Mouse (Mus musculus): Measurements from ENCODE around the gene Otulinl. TPM values are rescaled to one million over a fixed set of nuclear protein-coding genes. Genes with fewer than 3 reads are reported as not detected.
"Not testable (repeated sequence)": the region's sequence is repeated elsewhere in the genome, so short reads cannot be mapped to it uniquely, and the experiment has no call there.

The Otulinl gene
- polyA plus RNA-seq (2015; fragmentation: Nextera tagmentation; extraction: Ambion mirVana) = 17.1 and 18.1 TPM in 2 replicates

DNA sequence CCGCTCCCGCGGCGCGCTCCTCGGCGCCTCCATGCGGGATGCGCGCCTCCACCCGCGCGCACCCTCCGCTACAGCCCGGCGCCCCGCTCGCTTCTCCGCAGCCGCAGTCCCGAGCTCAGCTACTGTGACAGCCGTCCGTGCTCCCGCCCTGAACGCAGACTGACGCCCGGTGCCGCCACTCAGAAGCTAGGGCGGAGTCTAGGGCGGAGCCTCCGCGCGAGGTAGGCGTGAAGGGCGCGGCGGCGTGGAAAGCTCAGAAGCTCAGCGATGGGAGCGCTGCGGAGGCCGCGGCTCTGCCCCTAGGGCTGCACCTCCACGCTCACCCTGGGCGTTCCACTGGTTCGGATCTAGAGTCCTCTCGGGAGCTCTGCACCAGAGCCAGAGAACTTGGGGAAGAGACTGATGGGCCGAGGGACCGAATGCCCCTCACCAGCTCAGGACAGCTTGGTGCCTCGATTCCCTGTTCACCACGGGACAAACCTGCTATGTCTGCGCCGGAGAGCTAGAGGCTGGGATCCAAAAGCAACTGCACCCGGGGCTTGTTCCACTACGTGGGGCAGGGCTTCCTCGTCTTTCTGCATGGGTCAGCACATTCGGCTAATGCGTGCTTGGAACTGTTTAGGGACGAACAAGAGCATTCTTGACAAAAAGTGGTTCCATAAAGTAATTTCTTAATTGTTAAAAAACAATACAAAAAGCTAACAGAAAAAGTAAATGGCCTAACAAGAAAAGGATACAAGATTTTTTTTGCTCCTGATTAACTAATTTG, at the start of gene Otulinl:
Gene Otulinl (minus strand): TSS at position 161 of the 769 bp plus-strand sequence.
- ATAC-seq (ENCODE audit: insufficient read depth, low FRiP score, low read depth) = peak; percentile 99
- WGBS = 2% methylated on average over 59 of the region's 59 CpGs
- H3K4me2 ChIP-seq = peak within 1 kb of the TSS; percentile 96
- H3K36me3 ChIP-seq = no peaks in the 10 kb centered on the region
- no peaks in the 10 kb centered on the region for H3K9me3 ChIP-seq
- 0 out of 2 replicates have a peak, but pooled peaks cover 7% of the 10 kb centered on the region for H3K4me1 ChIP-seq
- H3K27ac ChIP-seq = peak within 1 kb of the TSS; percentile 69; the same call in 1 of the 2 replicates
- peak within 1 kb of the TSS; percentile 73 for H3K4me3 ChIP-seq (replicated peaks)
- 0 out of 2 replicates have a peak, but pooled peaks cover 2% of the 10 kb centered on the region for H3K27me3 ChIP-seq (replicated peaks)
- H3K9ac ChIP-seq = peak within 1 kb of the TSS; percentile 44

DNA sequence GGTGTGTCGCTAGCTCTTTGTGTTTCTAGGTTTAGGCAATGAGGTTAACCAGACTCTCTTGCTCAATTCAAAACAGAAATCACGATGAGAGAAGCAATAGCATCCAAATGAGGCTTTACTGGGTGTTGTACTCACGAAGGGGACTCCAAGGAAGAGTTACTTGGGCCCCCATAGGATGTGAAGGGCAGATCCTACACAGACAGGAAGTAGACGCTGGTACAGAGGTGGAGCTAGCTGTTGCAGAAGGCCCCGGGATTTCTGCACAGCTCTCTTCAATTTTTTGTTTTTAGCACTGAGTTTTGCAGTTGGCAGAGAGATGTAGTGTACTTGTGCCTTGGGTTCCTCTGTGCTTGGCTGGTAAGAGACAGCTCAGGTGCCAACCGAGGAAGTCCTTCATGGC, 44.8 kb upstream of the Otulinl start:
- Histone ChIP-seq H3K9ac (no peak overlapping the region), H3K4me1 (no peaks in the 10 kb centered on the region), H3K4me2 (no peak overlapping the region), H3K27ac (no peak overlapping the region), H3K9me3 (no peaks in the 10 kb centered on the region), H3K4me3 (replicated peaks) (no peak overlapping the region), H3K36me3 (no peaks in the 10 kb centered on the region), H3K27me3 (replicated peaks) (no peaks in the 10 kb centered on the region)
- ATAC-seq (ENCODE audit: insufficient read depth, low FRiP score, low read depth) = no peak
- 74% methylated on average over 6 of the region's 6 CpGs for WGBS

DNA sequence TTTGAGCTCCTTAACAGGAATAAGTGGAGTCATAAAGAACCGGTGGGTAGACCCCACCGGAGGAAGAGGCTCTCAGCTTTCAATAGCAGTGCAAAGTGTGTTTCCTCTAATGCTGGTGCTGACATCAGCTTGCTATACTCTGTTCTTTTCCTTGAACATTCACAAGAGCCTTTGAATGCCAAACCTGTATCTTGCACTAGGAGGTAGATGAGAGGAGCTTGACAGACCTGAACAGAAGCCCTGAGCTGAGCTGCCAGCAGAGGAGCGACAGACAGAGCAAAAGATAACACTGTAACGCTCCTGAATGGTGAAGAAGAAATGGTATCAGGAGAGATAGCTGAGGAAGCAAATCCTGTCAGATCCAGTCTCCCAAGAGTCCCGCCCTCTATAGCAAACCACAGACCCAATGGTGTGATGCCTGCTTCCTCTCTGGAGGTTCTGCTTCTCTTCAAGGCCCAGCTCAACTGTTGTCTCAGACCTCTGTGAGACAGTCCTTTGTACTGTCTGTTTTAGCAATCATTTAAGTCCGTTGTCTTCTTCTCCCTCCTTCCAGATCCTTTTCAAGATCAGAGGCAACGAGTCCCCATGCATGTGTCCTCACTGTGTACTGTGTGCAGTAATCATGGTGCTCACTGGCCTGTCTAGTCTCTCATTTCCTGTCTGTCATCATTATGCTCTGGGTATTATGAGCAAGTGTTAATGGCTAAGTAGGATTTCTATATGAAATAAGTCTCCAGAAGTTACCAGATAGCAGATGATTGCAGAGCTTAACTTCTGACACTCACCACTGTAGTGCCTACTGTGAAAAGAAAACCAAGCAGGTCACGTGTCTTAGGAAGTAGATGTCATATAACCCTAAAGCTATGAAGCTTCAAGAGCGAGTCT, 43.7 kb upstream of the Otulinl start:
- H3K9ac ChIP-seq = no peak overlapping the region
- no peaks in the 10 kb centered on the region for H3K4me1 ChIP-seq
- no peak overlapping the region for H3K4me2 ChIP-seq
- WGBS = 61% methylated on average over 9 of the region's 9 CpGs
- no peaks in the 10 kb centered on the region for H3K36me3 ChIP-seq
- no peak overlapping the region for H3K4me3 ChIP-seq (replicated peaks)
- no peaks in the 10 kb centered on the region for H3K27me3 ChIP-seq (replicated peaks)
- peak; percentile 10; the same call in 1 of the 2 replicates for ATAC-seq (ENCODE audit: insufficient read depth, low FRiP score, low read depth)
- H3K27ac ChIP-seq = no peak overlapping the region
- H3K9me3 ChIP-seq = no peaks in the 10 kb centered on the region

DNA sequence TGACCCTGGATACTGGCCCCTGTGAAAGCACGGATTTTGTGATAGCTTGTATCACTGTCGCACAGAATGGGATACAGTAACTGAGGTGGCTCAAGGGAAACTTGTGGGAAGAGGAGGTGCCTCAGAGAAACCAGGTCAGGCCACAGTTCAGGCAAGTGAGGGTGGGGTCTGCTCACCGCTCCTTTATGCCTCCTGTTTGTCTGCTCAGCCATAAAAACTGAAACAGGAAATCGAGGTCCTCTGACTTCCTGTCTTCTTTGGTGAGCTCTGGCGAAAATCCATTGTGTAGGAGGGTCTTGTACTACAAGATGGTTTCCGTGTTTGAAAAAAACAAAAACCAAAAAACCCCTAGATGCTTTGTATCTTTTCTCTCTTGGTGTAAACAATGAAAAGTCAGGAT, 42.9 kb upstream of the Otulinl start:
- WGBS = 50% methylated on average over 6 of the region's 6 CpGs
- Histone ChIP-seq H3K4me1 (no peaks in the 10 kb centered on the region), H3K4me3 (replicated peaks) (no peak overlapping the region), H3K4me2 (no peak overlapping the region), H3K9me3 (no peaks in the 10 kb centered on the region), H3K36me3 (no peaks in the 10 kb centered on the region), H3K27ac (no peak overlapping the region; the same call in 1 of the 2 replicates), H3K27me3 (replicated peaks) (no peaks in the 10 kb centered on the region), H3K9ac (no peak overlapping the region)
- ATAC-seq (ENCODE audit: insufficient read depth, low FRiP score, low read depth) = no peak; the same call in 1 of the 2 replicates

DNA sequence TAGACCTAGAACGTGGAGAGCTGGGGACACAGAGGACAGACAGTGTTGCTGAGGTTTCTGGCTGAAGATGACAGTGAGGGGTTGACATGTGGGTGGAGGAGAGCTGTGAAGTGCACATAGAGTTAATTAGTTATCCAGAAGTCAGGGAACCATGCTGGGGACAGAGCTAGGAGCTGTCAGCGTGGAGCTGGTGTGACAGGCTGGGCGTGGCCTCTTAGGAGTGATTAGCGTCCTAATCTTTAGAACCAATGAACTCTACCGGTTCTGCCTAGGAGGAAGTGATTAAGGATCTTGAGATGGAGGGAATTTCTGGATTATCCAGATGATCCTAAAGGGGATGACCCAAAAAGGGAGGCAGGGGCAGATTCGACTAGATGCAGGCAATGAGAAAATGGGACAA, 42.4 kb upstream of the Otulinl start:
- Histone ChIP-seq H3K9ac (no peak overlapping the region), H3K36me3 (no peaks in the 10 kb centered on the region), H3K9me3 (no peaks in the 10 kb centered on the region), H3K27me3 (replicated peaks) (no peaks in the 10 kb centered on the region), H3K4me1 (no peaks in the 10 kb centered on the region), H3K4me3 (replicated peaks) (no peak overlapping the region), H3K27ac (no peak overlapping the region; the same call in 1 of the 2 replicates), H3K4me2 (no peak overlapping the region)
- ATAC-seq (ENCODE audit: insufficient read depth, low FRiP score, low read depth) = 0 out of 2 replicates have a peak, but pooled peaks have one; percentile 22
- 51% methylated on average over 6 of the region's 6 CpGs for WGBS

DNA sequence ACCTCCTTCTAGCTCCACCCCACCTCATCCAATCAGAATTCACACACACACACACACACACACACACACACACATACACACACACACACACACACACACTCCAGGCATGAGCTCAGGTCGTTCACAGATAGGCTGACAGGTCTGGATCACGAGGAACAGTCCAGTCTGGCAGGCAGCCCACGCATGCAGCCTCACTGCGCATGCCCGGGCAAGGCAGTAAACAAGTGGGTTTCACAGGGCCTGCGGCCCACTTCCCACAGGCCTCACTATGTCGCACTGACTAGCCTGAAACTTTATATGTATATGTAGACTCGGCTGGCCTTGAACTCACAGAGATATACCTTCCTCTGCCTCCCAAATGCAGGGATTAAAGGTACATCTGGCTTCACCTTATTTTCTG, 38.9 kb upstream of the Otulinl start:
- H3K4me3 ChIP-seq (replicated peaks); H3K27me3 ChIP-seq (replicated peaks); H3K36me3 ChIP-seq; H3K4me1 ChIP-seq; H3K27ac ChIP-seq; ATAC-seq (ENCODE audit: insufficient read depth, low FRiP score, low read depth); H3K9ac ChIP-seq; H3K4me2 ChIP-seq; H3K9me3 ChIP-seq: not testable (repeated sequence)
- WGBS = 80% methylated on average over 8 of the region's 8 CpGs

DNA sequence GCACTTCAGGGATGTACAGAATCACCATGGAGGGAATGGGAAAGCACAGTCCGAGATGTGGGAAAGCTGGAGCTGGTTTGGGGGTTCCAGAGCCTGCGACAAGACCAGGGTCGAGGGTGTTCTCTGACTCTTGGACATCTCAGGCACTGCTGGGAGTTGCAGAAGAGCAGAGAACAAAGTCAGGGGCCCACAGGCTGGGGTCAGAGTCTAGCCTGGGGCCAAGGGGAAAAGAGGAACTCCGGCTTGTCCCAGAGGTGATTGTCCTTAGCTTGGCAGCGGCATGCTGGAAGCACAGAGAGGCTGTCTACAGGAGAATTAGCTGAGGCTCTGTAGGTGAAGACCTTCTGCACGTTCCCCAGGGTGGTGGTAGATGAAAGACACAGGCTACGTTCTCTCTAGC, 37.3 kb upstream of the Otulinl start:
- ATAC-seq (ENCODE audit: insufficient read depth, low FRiP score, low read depth) = no peak
- whole genome bisulfite sequencing = 73% methylated on average over 7 of the region's 7 CpGs
- Histone ChIP-seq H3K4me1 (no peaks in the 10 kb centered on the region), H3K9me3 (no peaks in the 10 kb centered on the region), H3K27me3 (replicated peaks) (no peaks in the 10 kb centered on the region), H3K4me3 (replicated peaks) (no peak overlapping the region), H3K27ac (no peak overlapping the region), H3K4me2 (no peak overlapping the region), H3K36me3 (no peaks in the 10 kb centered on the region), H3K9ac (no peak overlapping the region)

DNA sequence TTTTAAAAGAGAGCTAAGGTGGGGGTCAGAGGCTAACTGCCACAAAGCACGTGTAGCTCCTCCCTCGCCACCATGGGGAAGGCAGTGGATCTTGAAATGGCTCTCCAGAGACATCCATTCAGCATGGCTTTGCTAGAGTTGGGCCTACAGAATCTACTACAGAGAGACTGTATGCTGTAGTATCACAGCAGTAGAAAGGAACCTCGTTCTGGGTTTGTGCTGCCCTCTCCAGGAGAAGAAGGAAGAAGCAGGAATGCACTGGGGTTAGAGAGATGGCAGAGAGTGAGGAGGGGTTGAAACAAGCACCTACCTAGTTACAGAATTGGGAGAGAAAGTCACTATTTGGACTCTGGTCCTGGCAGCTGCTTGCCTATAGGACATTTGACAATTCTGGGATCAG, 34.0 kb upstream of the Otulinl start:
- H3K4me3 ChIP-seq (replicated peaks) = no peak overlapping the region
- no peaks in the 10 kb centered on the region for H3K9me3 ChIP-seq
- ATAC-seq (ENCODE audit: insufficient read depth, low FRiP score, low read depth) = no peak
- WGBS = 27% methylated on average over 3 of the region's 3 CpGs
- H3K9ac ChIP-seq = no peak overlapping the region
- H3K27me3 ChIP-seq (replicated peaks) = no peaks in the 10 kb centered on the region
- no peak overlapping the region for H3K27ac ChIP-seq
- H3K36me3 ChIP-seq = no peaks in the 10 kb centered on the region
- no peaks in the 10 kb centered on the region for H3K4me1 ChIP-seq
- H3K4me2 ChIP-seq = no peak overlapping the region

DNA sequence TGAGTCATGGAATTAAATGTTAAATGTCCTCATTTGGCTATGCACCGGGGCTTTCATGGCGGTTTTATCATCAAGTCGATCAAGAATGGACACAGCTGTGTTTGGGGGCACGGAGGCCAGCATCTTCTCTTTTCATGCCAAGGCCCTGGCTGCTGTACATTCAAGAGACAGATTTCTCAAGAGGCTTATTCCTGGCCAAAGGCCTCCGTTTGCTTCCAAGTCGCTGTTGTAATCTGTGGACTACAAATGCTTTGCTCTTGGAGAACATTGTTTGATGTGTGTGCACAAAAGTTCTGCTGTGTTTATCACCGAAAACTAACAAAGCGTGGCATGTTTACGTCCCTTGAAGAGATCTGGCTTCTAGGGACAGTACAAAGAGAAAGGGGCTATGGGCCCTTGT, 29.3 kb upstream of the Otulinl start:
- Histone ChIP-seq H3K4me3 (replicated peaks) (no peak overlapping the region), H3K27me3 (replicated peaks) (no peaks in the 10 kb centered on the region), H3K36me3 (no peaks in the 10 kb centered on the region), H3K9ac (no peak overlapping the region), H3K9me3 (no peaks in the 10 kb centered on the region), H3K27ac (no peak overlapping the region), H3K4me2 (no peak overlapping the region), H3K4me1 (no peaks in the 10 kb centered on the region)
- 52% methylated on average over 9 of the region's 9 CpGs for WGBS
- no peak for ATAC-seq (ENCODE audit: insufficient read depth, low FRiP score, low read depth)

DNA sequence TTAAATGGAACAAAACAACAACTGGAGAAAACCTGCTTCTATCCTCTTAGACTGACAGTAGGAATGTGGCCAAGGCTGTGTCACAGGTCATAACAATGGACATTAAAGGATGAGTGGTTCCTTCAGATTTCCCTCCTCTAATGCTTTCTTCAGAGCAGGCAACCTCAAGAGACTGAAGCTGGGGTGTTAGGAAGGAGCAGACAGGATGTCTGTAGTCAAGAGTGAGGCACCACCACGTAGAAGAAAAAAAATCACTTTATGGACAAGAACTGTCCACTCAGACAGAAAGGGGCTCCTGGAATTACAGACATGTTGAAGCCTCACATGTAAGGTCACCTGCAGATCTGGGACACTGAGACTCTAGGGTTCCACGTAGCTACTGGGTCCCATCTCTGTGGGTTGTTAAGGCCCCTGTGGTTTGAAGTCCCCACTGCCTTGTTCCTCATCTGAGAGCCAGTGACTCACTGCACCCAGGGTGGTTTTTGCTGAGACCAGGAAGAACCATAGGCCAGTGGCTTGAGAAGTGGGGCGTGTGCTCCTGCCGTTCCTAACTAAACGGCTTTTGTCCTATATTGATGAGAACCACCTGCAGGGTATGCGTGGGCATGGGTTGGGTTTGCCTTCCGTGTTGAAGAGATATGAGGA, 27.7 kb upstream of the Otulinl start:
- H3K27me3 ChIP-seq (replicated peaks) = no peaks in the 10 kb centered on the region
- H3K9ac ChIP-seq = no peak overlapping the region
- no peaks in the 10 kb centered on the region for H3K4me1 ChIP-seq
- H3K4me3 ChIP-seq (replicated peaks) = no peak overlapping the region
- no peaks in the 10 kb centered on the region for H3K36me3 ChIP-seq
- no peak overlapping the region for H3K27ac ChIP-seq
- ATAC-seq (ENCODE audit: insufficient read depth, low FRiP score, low read depth) = no peak
- WGBS = 78% methylated on average over 7 of the region's 7 CpGs
- H3K4me2 ChIP-seq = no peak overlapping the region
- no peaks in the 10 kb centered on the region for H3K9me3 ChIP-seq

DNA sequence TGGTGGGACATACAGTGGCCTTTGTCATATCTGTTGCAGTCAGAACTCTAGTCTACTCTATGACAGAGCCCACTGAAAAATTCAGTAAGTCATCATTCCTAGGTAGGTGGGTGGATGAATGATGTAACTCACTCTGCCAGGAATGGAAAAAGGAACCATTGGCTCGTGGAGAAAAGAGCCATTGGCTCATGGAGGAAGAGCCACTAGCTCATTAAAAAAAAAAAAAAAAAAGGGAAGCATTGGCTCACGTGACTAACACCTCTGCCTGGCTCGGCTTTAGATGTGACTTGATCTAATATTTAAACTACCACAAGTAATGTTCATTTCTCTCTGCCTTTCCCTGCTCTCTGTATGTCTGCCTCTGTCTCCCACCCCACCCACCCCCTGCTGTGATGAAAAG, 27.1 kb upstream of the Otulinl start:
- no peak overlapping the region for H3K27ac ChIP-seq
- no peaks in the 10 kb centered on the region for H3K4me1 ChIP-seq
- H3K9me3 ChIP-seq = no peaks in the 10 kb centered on the region
- H3K27me3 ChIP-seq (replicated peaks) = no peaks in the 10 kb centered on the region
- ATAC-seq (ENCODE audit: insufficient read depth, low FRiP score, low read depth) = no peak
- 56% methylated on average over 3 of the region's 3 CpGs for WGBS
- no peak overlapping the region for H3K9ac ChIP-seq
- H3K4me3 ChIP-seq (replicated peaks) = no peak overlapping the region
- H3K36me3 ChIP-seq = no peaks in the 10 kb centered on the region
- no peak overlapping the region for H3K4me2 ChIP-seq

DNA sequence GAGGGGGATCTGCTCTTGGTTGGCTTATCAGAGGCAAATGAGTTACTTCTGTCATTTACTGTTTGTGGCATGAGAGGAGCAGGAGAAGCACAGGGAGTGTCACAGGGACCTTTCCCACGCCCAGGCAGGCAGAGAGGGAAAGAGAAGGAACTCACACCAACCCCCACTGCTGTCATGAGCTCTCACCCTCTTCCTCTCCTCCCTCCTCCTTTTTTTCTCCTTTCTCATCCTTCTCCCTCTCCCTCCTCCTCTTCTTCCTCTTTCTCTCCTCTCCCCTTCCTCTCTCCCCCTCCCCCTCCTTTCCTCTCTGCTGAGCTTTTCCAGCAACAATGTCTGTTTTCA, 21.6 kb upstream of the Otulinl start:
- no peaks in the 10 kb centered on the region for H3K9me3 ChIP-seq
- no peaks in the 10 kb centered on the region for H3K27me3 ChIP-seq (replicated peaks)
- no peak overlapping the region for H3K9ac ChIP-seq
- no peaks in the 10 kb centered on the region for H3K36me3 ChIP-seq
- H3K4me3 ChIP-seq (replicated peaks) = no peak overlapping the region
- ATAC-seq (ENCODE audit: insufficient read depth, low FRiP score, low read depth) = no peak
- 18% methylated on average over 1 of the region's 1 CpGs for WGBS
- H3K27ac ChIP-seq = peak overlapping the region; percentile 31; the same call in 1 of the 2 replicates
- H3K4me1 ChIP-seq = 0 out of 2 replicates have a peak, but pooled peaks cover 2% of the 10 kb centered on the region
- H3K4me2 ChIP-seq = no peak overlapping the region

Measured in stomach, embryonic 15.5 days (tissue).